Mouse (Mus musculus): ENCODE data around the gene Iqcj. TPM values are rescaled to one million over a fixed set of nuclear protein-coding genes. Genes with fewer than 3 reads are reported as not detected.
"Not testable (repeated sequence)": the region's sequence is repeated elsewhere in the genome, so short reads cannot be mapped to it uniquely, and the experiment has no call there.

Gene Iqcj
- polyA plus RNA-seq, 1 experiment: not detected

DNA sequence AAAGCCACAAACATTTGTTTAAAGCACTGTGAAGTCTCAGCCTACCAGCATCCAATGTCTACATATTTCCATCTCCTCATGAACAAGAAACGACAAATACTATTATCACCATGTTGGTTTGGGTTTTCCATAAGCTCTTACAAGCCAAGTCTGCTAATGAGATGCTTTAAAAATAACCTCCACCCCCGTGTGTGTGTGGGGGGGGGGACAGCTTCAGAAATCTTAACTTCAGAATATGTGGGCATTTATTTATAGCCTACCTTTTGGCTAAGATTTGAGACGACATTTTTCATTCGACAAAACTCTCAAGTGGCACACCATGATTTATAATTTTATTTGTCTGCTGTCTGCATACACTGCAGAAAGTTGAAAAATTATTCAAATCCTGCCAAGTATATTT is 185.4 kb downstream of the Iqcj start:
- no peaks in the 10 kb centered on the region for H3K27me3 ChIP-seq (ENCODE audit: control insufficient read depth)
- H3K9me3 ChIP-seq (ENCODE audit: control insufficient read depth, low read length): no peaks in the 10 kb centered on the region
- no peaks in the 10 kb centered on the region for H3K4me1 ChIP-seq (ENCODE audit: control insufficient read depth)
- TF ChIP-seq GATA1 (IDR thresholded peaks at IDR 0.05; ENCODE audit: low read length) (no peak), TAL1 (IDR thresholded peaks at IDR 0.05; ENCODE audit: low read length) (no peak)
- H3K4me3 ChIP-seq (replicated peaks): no peak overlapping the region
- H3K36me3 ChIP-seq (ENCODE audit: control insufficient read depth): no peaks in the 10 kb centered on the region

DNA sequence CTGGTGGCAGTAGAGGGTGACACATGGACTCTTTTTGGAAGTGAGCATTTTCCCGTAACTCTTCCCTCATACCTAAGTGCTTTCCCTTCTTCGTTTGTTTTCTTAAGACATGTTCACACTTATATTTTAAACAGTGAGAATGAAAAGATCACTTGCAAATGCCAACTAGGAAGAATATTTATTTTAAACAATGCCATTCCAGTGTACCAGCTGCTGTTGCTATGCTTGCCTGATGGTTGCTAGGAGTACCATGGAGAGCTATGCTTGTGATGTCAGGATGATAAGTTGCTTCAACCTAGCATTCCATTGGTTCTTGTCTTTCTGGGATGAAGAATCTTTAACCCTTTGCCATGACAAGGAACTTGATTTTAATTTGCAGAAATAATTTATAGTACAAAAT is 193.0 kb downstream of the Iqcj start:
- Histone ChIP-seq H3K9me3 (ENCODE audit: control insufficient read depth, low read length) (no peaks in the 10 kb centered on the region), H3K4me1 (ENCODE audit: control insufficient read depth) (no peaks in the 10 kb centered on the region), H3K4me3 (replicated peaks) (no peak overlapping the region), H3K36me3 (ENCODE audit: control insufficient read depth) (no peaks in the 10 kb centered on the region), H3K27me3 (ENCODE audit: control insufficient read depth) (no peaks in the 10 kb centered on the region)
- TF ChIP-seq GATA1 (IDR thresholded peaks at IDR 0.05; ENCODE audit: low read length): no peak
- TF ChIP-seq TAL1 (IDR thresholded peaks at IDR 0.05; ENCODE audit: low read length): no peak

DNA sequence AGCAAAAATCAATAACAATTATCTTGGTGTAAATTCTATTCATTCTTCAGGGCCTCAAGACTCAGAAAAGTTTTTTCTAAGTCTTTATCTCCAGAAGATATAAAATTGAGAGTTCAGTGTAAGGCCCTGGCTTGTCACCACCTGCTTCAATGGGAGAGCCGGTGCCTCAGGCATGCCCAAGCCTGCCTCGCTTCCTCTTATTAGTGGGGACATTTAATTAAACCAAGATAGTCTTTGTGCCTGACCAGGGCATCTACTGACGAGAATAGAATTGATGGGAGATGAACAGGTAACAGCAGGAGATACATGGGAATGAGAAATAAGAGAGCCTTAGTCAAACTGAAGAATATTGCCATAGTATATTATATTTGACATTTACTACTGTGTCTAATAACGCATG is 200.1 kb downstream of the Iqcj start:
- TF ChIP-seq GATA1 (IDR thresholded peaks at IDR 0.05; ENCODE audit: low read length) (no peak), TAL1 (IDR thresholded peaks at IDR 0.05; ENCODE audit: low read length) (no peak)
- Histone ChIP-seq H3K36me3 (ENCODE audit: control insufficient read depth) (no peaks in the 10 kb centered on the region), H3K4me3 (replicated peaks) (no peak overlapping the region), H3K9me3 (ENCODE audit: control insufficient read depth, low read length) (no peaks in the 10 kb centered on the region), H3K4me1 (ENCODE audit: control insufficient read depth) (no peaks in the 10 kb centered on the region), H3K27me3 (ENCODE audit: control insufficient read depth) (no peaks in the 10 kb centered on the region)

DNA sequence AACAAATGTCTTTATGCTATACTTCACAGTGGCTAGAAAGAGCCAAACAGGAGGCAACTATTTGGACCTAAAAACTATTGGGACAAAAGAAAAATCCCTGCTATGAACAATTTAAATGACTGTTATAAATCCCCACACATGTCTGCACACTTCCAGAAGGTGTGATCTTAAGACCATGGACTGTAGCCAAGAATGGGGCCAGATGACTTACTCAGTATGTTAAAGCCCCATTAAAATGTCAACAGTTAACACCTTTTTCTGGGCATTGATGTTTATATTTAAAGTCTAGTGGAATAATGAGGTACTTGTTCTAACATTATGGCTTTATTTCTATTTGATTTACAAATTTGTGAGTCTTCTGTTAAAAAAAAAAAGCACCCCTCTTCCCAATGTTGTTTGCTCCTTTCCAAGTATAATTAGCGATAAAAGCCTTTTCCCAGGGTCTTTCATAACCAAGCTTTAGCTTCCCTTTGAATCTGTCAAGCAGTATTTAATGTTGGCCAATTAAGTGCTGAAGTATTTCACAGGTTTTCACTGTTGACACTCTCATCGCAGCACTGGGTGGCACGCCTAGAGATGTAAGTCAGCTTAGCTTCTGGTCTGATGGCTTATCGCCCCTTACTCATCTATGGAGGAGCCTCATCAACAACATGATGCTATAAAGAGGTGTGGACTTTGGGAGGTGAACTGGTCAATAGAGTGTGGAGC is 204.9 kb downstream of the Iqcj start:
- H3K4me3 ChIP-seq (replicated peaks): no peak overlapping the region
- H3K27me3 ChIP-seq (ENCODE audit: control insufficient read depth): no peaks in the 10 kb centered on the region
- H3K4me1 ChIP-seq (ENCODE audit: control insufficient read depth): no peaks in the 10 kb centered on the region
- no peaks in the 10 kb centered on the region for H3K36me3 ChIP-seq (ENCODE audit: control insufficient read depth)
- TF ChIP-seq TAL1 (IDR thresholded peaks at IDR 0.05; ENCODE audit: low read length) (no peak), GATA1 (IDR thresholded peaks at IDR 0.05; ENCODE audit: low read length) (no peak)
- no peaks in the 10 kb centered on the region for H3K9me3 ChIP-seq (ENCODE audit: control insufficient read depth, low read length)

DNA sequence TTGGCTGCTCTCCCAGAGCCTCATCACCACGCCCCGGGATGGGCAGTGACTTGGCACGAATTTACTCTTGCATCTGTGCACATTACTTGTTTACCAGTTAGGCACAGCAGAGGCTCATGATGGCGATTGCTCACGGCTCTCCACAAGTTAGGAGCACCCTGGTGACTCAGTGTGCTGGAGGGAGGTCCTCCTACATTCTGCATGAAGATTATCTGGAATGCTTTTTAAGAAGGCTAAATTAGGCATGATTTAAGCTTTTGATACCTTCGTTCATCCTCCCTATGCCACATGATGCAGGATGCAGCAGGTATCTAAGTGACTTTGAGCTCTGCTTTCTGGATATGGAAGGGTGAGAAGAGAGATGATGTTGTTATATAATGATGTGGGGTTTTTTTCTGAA is 207.5 kb downstream of the Iqcj start:
- H3K4me3 ChIP-seq (replicated peaks); H3K27me3 ChIP-seq (ENCODE audit: control insufficient read depth); H3K9me3 ChIP-seq (ENCODE audit: control insufficient read depth, low read length); H3K36me3 ChIP-seq (ENCODE audit: control insufficient read depth); H3K4me1 ChIP-seq (ENCODE audit: control insufficient read depth): not testable (repeated sequence)

DNA sequence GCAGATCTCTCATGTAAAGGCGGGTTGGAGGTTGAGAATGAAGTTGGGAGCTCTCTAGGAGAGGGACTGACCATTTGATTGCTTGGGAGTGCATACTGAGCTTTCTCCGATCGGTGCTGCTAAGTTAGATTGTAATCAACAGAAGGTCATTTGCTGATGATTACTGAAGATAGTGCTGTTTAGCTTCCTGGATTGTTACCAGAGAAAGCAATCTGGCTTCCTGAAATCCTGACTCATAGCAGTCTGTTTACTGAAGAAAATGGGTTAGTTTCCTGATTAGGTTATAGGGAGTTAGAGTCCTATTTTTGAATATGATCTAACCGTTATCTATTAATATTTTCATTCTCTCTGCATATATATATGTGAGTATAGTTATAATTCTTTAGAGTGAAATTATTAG is 209.3 kb downstream of the Iqcj start:
- Histone ChIP-seq H3K4me1 (ENCODE audit: control insufficient read depth) (no peaks in the 10 kb centered on the region), H3K9me3 (ENCODE audit: control insufficient read depth, low read length) (no peaks in the 10 kb centered on the region), H3K27me3 (ENCODE audit: control insufficient read depth) (no peaks in the 10 kb centered on the region), H3K36me3 (ENCODE audit: control insufficient read depth) (no peaks in the 10 kb centered on the region), H3K4me3 (replicated peaks) (no peak overlapping the region)
- TF ChIP-seq TAL1 (IDR thresholded peaks at IDR 0.05; ENCODE audit: low read length) (no peak), GATA1 (IDR thresholded peaks at IDR 0.05; ENCODE audit: low read length) (no peak)

DNA sequence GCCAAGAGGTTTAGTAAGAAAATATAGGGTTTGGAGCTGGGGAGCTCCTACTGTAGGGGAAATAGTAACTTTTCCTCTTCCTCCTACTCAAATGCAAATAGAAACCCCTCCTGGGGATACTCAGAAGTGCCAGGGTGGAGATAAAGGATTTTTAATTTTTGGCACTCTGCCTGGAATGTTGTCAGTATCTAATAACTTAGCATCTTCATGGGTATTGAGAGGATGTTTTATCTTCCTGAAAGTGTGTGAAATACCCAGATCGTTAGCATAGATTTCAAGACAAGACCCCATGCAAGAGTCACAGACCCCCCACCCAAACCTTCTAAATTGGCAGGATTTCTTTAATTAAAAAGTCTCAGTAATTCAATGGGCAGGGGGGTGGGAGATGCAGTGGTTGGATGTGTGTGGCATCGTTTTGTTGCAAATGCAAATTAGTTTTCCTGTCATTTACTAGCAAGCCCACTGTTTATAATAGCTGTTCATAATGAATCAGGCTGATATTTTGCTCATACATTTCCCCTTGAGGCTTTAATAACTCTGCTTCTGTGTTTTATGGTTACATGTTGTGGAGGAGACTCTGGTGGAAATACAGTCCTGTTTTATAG is 213.2 kb downstream of the Iqcj start:
- Histone ChIP-seq H3K36me3 (ENCODE audit: control insufficient read depth) (no peaks in the 10 kb centered on the region), H3K4me1 (ENCODE audit: control insufficient read depth) (no peaks in the 10 kb centered on the region), H3K4me3 (replicated peaks) (no peak overlapping the region), H3K27me3 (ENCODE audit: control insufficient read depth) (no peaks in the 10 kb centered on the region), H3K9me3 (ENCODE audit: control insufficient read depth, low read length) (no peaks in the 10 kb centered on the region)
- TF ChIP-seq TAL1 (IDR thresholded peaks at IDR 0.05; ENCODE audit: low read length) (no peak), GATA1 (IDR thresholded peaks at IDR 0.05; ENCODE audit: low read length) (no peak)

Other genes starting within 250 kb of the Iqcj start
- gene Iqschfp, start within 50 bp of the Iqcj start, polyA plus RNA-seq (2012): not detected in 2 replicates
- 0.11 TPM in 1 of 2 replicates, not detected in the other for gene Schip1, start 172.6 kb downstream of the Iqcj start, polyA plus RNA-seq (2012)